Mouse (Mus musculus) layer of hippocampus, postnatal 25 days (tissue): ENCODE data around the gene Ift140. TPM values are rescaled to one million over a fixed set of nuclear protein-coding genes. Genes with fewer than 3 reads are reported as not detected.
A peak's percentile ranks its signal among the peaks of the same experiment; 100 is the strongest.

Experiments used
- DNase-seq, 2 experiments: peaks; one replicate each; pipeline ENCODE4 v3.0.0; 2022; ENCODE audit warnings: mixed read lengths in 2 of 2, low spot score in 1 of 2; ENCODE audit errors: extremely low spot score in 1 of 2
- total RNA-seq, 2 experiments: library from RNA; stranded (reverse); gene quantifications; 2 replicates each; pipeline ENCODE4 v1.2.3; 2021

Ift140 gene
- total RNA-seq, result 10 to 100 TPM; 20.8 to 24.1 TPM

GRCm38 (mm10) chr17:25015655-25016291 lies at the start of gene Ift140, which contains the start of gene Cramp1l:
Ift140 (plus strand) TSS chr17:25016085.
Cramp1l (minus strand) TSS chr17:25015788.
- peak; percentile 89 to 92 for DNase-seq

GRCm38 (mm10) chr17:24987221-24987620 lies 28.7 kb upstream of the Ift140 start:
- no peak for DNase-seq

- no peak for DNase-seq
These were observed 21.2 kb upstream of the Ift140 start for GRCm38 (mm10) chr17:24994721-24995120.

- DNase-seq, result no peak
These were observed 10.8 kb upstream of the Ift140 start for GRCm38 (mm10) chr17:25005102-25005501.

- no peak for DNase-seq
These were observed 8.4 kb upstream of the Ift140 start for GRCm38 (mm10) chr17:25007480-25007879.

- peak; percentile 6 to 11 for DNase-seq
These were observed 2.0 kb upstream of the Ift140 start for GRCm38 (mm10) chr17:25013606-25014501.

GRCm38 (mm10) chr17:25014841-25015570 lies 879 bp upstream of the Ift140 start:
- DNase-seq, result peak in 1 of 2 experiments; percentile 20

GRCm38 (mm10) chr17:25016292-25017132 lies 627 bp downstream of the Ift140 start:
- DNase-seq, result peak; percentile 56 to 61

GRCm38 (mm10) chr17:25036183-25036582 lies 20.3 kb downstream of the Ift140 start:
- no peak for DNase-seq

GRCm38 (mm10) chr17:25044879-25045278 lies 29.0 kb downstream of the Ift140 start:
- no peak for DNase-seq

GRCm38 (mm10) chr17:25045281-25045680 lies 29.4 kb downstream of the Ift140 start:
- no peak for DNase-seq

- no peak for DNase-seq
These were observed 31.3 kb downstream of the Ift140 start for GRCm38 (mm10) chr17:25047143-25047542.

GRCm38 (mm10) chr17:25053274-25053673 lies 37.4 kb downstream of the Ift140 start:
- DNase-seq, result no peak

- no peak for DNase-seq
These were observed 41.2 kb downstream of the Ift140 start for GRCm38 (mm10) chr17:25057041-25057440.

- no peak for DNase-seq
These were observed 47.4 kb downstream of the Ift140 start for GRCm38 (mm10) chr17:25063261-25063660.

GRCm38 (mm10) chr17:25063872-25064271 lies 48.0 kb downstream of the Ift140 start:
- no peak for DNase-seq

- no peak for DNase-seq
These were observed 48.5 kb downstream of the Ift140 start for GRCm38 (mm10) chr17:25064351-25064750.

GRCm38 (mm10) chr17:25065189-25065588 lies 49.3 kb downstream of the Ift140 start:
- no peak for DNase-seq

GRCm38 (mm10) chr17:25066595-25066994 lies 50.7 kb downstream of the Ift140 start:
- DNase-seq, result no peak

- DNase-seq, result no peak
These were observed 51.6 kb downstream of the Ift140 start for GRCm38 (mm10) chr17:25067442-25067851.
